Mouse (Mus musculus): ENCODE results near the gene Ntf3. TPM values are rescaled to one million over a fixed set of nuclear protein-coding genes. Genes with fewer than 3 reads are reported as not detected.
A peak's percentile ranks its signal among the peaks of the same experiment; 100 is the strongest.

The Ntf3 gene
- total RNA-seq, 4 experiments from 2014 or later: 9.1 to 10.0 (median 9.8) TPM

- DNase-seq (ENCODE audit: low spot score in 2 of 2): no peak
Measured at GRCm38 (mm10) chr6:126159279-126160066, 7.2 kb downstream of the Ntf3 start.

GRCm38 (mm10) chr6:126155928-126156327 lies 10.8 kb downstream of the Ntf3 start:
- peak in 1 of 2 experiments; percentile 11 for DNase-seq (ENCODE audit: low spot score in 2 of 2)

GRCm38 (mm10) chr6:126154372-126154982 lies 12.2 kb downstream of the Ntf3 start:
- DNase-seq (ENCODE audit: low spot score in 2 of 2): no peak

GRCm38 (mm10) chr6:126153154-126153553 lies 13.6 kb downstream of the Ntf3 start:
- DNase-seq (ENCODE audit: low spot score in 2 of 2): no peak

- DNase-seq (ENCODE audit: low spot score in 2 of 2): no peak
Measured at GRCm38 (mm10) chr6:126143659-126144058, 23.1 kb downstream of the Ntf3 start.

- no peak for DNase-seq (ENCODE audit: low spot score in 2 of 2)
Measured at GRCm38 (mm10) chr6:126142741-126143140, 24.0 kb downstream of the Ntf3 start.

GRCm38 (mm10) chr6:126142021-126142554 lies 24.6 kb downstream of the Ntf3 start:
- no peak for DNase-seq (ENCODE audit: low spot score in 2 of 2)

GRCm38 (mm10) chr6:126141472-126141871 lies 25.2 kb downstream of the Ntf3 start:
- DNase-seq (ENCODE audit: low spot score in 2 of 2): no peak

- DNase-seq (ENCODE audit: low spot score in 2 of 2): no peak
Measured at GRCm38 (mm10) chr6:126140961-126141360, 25.7 kb downstream of the Ntf3 start.

- no peak for DNase-seq (ENCODE audit: low spot score in 2 of 2)
Measured at GRCm38 (mm10) chr6:126140416-126140815, 26.3 kb downstream of the Ntf3 start.

GRCm38 (mm10) chr6:126134155-126134906 lies 32.4 kb downstream of the Ntf3 start:
- DNase-seq (ENCODE audit: low spot score in 2 of 2): no peak

- no peak for DNase-seq (ENCODE audit: low spot score in 2 of 2)
Measured at GRCm38 (mm10) chr6:126128238-126128637, 38.5 kb downstream of the Ntf3 start.

GRCm38 (mm10) chr6:126118247-126118646 lies 48.5 kb downstream of the Ntf3 start:
- DNase-seq (ENCODE audit: low spot score in 2 of 2): no peak

- DNase-seq (ENCODE audit: low spot score in 2 of 2): no peak
Measured at GRCm38 (mm10) chr6:126117191-126117590, 49.5 kb downstream of the Ntf3 start.

- no peak for DNase-seq (ENCODE audit: low spot score in 2 of 2)
Measured at GRCm38 (mm10) chr6:126114934-126115633, 51.6 kb downstream of the Ntf3 start.

- no peak for DNase-seq (ENCODE audit: low spot score in 2 of 2)
Measured at GRCm38 (mm10) chr6:126110892-126111835, 55.5 kb downstream of the Ntf3 start.

GRCm38 (mm10) chr6:126109184-126109583 lies 57.5 kb downstream of the Ntf3 start:
- DNase-seq (ENCODE audit: low spot score in 2 of 2): no peak

- no peak for DNase-seq (ENCODE audit: low spot score in 2 of 2)
Measured at GRCm38 (mm10) chr6:126108771-126109170, 57.9 kb downstream of the Ntf3 start.

GRCm38 (mm10) chr6:126107398-126107797 lies 59.3 kb downstream of the Ntf3 start:
- no peak for DNase-seq (ENCODE audit: low spot score in 2 of 2)

- DNase-seq (ENCODE audit: low spot score in 2 of 2): no peak
Measured at GRCm38 (mm10) chr6:126106798-126107173, 59.9 kb downstream of the Ntf3 start.
